Mouse (Mus musculus) heart, embryonic 10.5 days (tissue): ENCODE results near the gene Gpld1. TPM values are rescaled to one million over a fixed set of nuclear protein-coding genes. Genes with fewer than 3 reads are reported as not detected.

ENCODE experiments used
- DNase-seq: peaks from one replicate; pipeline ENCODE4 v3.0.0-alpha.2; 2017; ENCODE audit warnings: low spot score
- H3K27ac ChIP-seq: fragments of 300-500 bp; sonication (generic); 2 replicates; pipeline ENCODE4 v1.5.1; 2016; ENCODE audit warnings: mild to moderate bottlenecking
- H3K27me3 ChIP-seq: fragments of 300-500 bp; sonication (generic); 2 replicates; pipeline ENCODE4 v1.6.1; 2016; ENCODE audit warnings: mild to moderate bottlenecking; ENCODE audit not compliant: poor library complexity, insufficient read depth, severe bottlenecking
- H3K36me3 ChIP-seq: fragments of 300-500 bp; sonication (generic); 2 replicates; pipeline ENCODE4 v1.6.1; 2016; ENCODE audit warnings: mild to moderate bottlenecking, moderate library complexity
- H3K4me1 ChIP-seq: fragments of 300-500 bp; sonication (generic); 2 replicates; pipeline ENCODE4 v1.6.1; 2016; ENCODE audit warnings: mild to moderate bottlenecking
- H3K4me3 ChIP-seq: fragments of 300-500 bp; sonication (generic); 2 replicates; pipeline ENCODE4 v1.5.1; 2016; ENCODE audit warnings: mild to moderate bottlenecking, moderate library complexity
- H3K9me3 ChIP-seq: fragments of 300-500 bp; sonication (generic); 2 replicates; pipeline ENCODE4 v1.6.1; 2016; ENCODE audit warnings: mild to moderate bottlenecking, moderate library complexity
- WGBS: fragments of 180-500 bp; shearing (Covaris S2); methylation state at CpG from one replicate; pipeline ENCODE4 v1.1.7; 2016; 5-methylcytosine and 5-hydroxymethylcytosine counted together
- polyA plus RNA-seq: library from polyadenylated mRNA; unstranded; fragments of >200 nt; fragmentation: Nextera tagmentation; extraction: Ambion mirVana; gene quantifications from 2 replicates; pipeline ENCODE4 v1.2.1, GENCODE M21; 2016

The Gpld1 gene
- polyA plus RNA-seq, 1 experiment from 2014 or later: 0.33 TPM

GRCm38 (mm10) chr13:25039488-25039887 lies 96.5 kb downstream of the Gpld1 start:
- Histone ChIP-seq H3K36me3 (no peaks in the 10 kb centered on the region), H3K4me1 (no peaks in the 10 kb centered on the region), H3K27me3 (no peaks in the 10 kb centered on the region), H3K27ac (no peak overlapping the region), H3K4me3 (no peak overlapping the region), H3K9me3 (no peaks in the 10 kb centered on the region)
- DNase-seq: no peak
- WGBS: 68% methylated on average over 2 of the region's 2 CpGs

Other genes with a start within 250 kb of the Gpld1 start
- gene Armh2, start 201.9 kb upstream of the Gpld1 start, polyA plus RNA-seq: not detected in 2 replicates
- 126 and 136 TPM in 2 replicates for gene Gmnn, start 181.2 kb upstream of the Gpld1 start, polyA plus RNA-seq
- gene BC005537, start 141.5 kb upstream of the Gpld1 start, polyA plus RNA-seq: 8.0 and 10.4 TPM in 2 replicates
- gene Acot13, start 111.6 kb upstream of the Gpld1 start, polyA plus RNA-seq: 116 and 174 TPM in 2 replicates
- gene Tdp2, start 111.5 kb upstream of the Gpld1 start, polyA plus RNA-seq: 39.7 and 57.2 TPM in 2 replicates
- 0.14 and 0.15 TPM in 2 replicates for gene D130043K22Rik, start 98.0 kb upstream of the Gpld1 start, polyA plus RNA-seq
- gene Aldh5a1, start 5.5 kb upstream of the Gpld1 start, polyA plus RNA-seq: 4.5 and 7.1 TPM in 2 replicates
- gene Mrs2, start 77.2 kb downstream of the Gpld1 start, polyA plus RNA-seq: 18.5 and 19.8 TPM in 2 replicates
- gene Dcdc2a, start 112.9 kb downstream of the Gpld1 start, polyA plus RNA-seq: 0.75 and 0.83 TPM in 2 replicates